Mouse (Mus musculus) erythroblast, embryonic 14.5 days (primary cell): ENCODE data around the gene Fign.

Source experiments
- GATA1 ChIP-seq: IDR thresholded peaks from 2 replicates; pipeline ENCODE4 v1.6.1; 2012; ENCODE audit warnings: low read length, inconsistent platforms, mixed read lengths
- TAL1 ChIP-seq: IDR thresholded peaks from 3 replicates; pipeline ENCODE4 v1.6.1; 2012; ENCODE audit warnings: low read length, inconsistent platforms, mixed read lengths

DNA sequence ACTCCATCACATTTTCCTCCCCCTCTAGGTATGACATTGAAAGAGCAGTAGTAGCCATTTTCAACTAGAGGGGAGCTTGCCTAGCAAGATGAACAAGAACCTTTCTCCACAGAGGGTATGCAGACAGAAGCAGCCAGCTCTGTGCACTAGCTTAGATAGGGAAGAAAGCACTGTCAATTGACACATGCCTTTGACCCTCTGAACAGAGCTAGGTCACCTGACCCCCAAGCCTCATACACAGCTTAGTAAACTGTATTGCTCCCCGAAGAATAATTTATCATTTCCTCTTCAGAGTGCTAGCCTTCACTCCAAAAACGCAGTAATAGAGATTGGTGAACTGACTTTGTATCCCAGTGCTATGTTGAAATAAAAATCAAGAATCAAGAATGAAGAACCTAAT, 49.7 kb downstream of the Fign start:
- TF ChIP-seq GATA1 (no peak), TAL1 (no peak)
